Mouse (Mus musculus): ENCODE data around the gene Zfp683. TPM values are rescaled to one million over a fixed set of nuclear protein-coding genes. Genes with fewer than 3 reads are reported as not detected.

Zfp683 gene
- polyA plus RNA-seq, 1 experiment from 2014 or later = not detected

- Histone ChIP-seq H3K4me2 (ENCODE audit: low read depth, low read length) (no peak overlapping the region), H3K36me3 (ENCODE audit: control insufficient read depth, insufficient read depth, low read length) (no peaks in the 10 kb centered on the region), H3K9ac (replicated peaks; ENCODE audit: low read depth, low read length) (no peak overlapping the region), H3K27me3 (ENCODE audit: control insufficient read depth, insufficient read depth, low read length) (no peaks in the 10 kb centered on the region), H3K4me1 (ENCODE audit: control insufficient read depth, insufficient read depth, low read length) (no peaks in the 10 kb centered on the region), H3K27ac (ENCODE audit: low read depth, low read length) (no peak overlapping the region), H3K9me3 (ENCODE audit: control insufficient read depth, low read length) (no peaks in the 10 kb centered on the region), H3K4me3 (ENCODE audit: low read depth, low read length) (no peak overlapping the region)
- 77% methylated on average over 6 of the region's 6 CpGs for WGBS
- no peak for ATAC-seq (ENCODE audit: low read depth)
Observed at GRCm38 (mm10) chr4:134092382-134093288, 39.0 kb downstream of the Zfp683 start.

- Histone ChIP-seq H3K9ac (replicated peaks; ENCODE audit: low read depth, low read length) (no peak overlapping the region), H3K36me3 (ENCODE audit: control insufficient read depth, insufficient read depth, low read length) (no peaks in the 10 kb centered on the region), H3K27me3 (ENCODE audit: control insufficient read depth, insufficient read depth, low read length) (no peaks in the 10 kb centered on the region), H3K4me3 (ENCODE audit: low read depth, low read length) (no peak overlapping the region), H3K4me2 (ENCODE audit: low read depth, low read length) (no peak overlapping the region), H3K4me1 (ENCODE audit: control insufficient read depth, insufficient read depth, low read length) (no peaks in the 10 kb centered on the region), H3K27ac (ENCODE audit: low read depth, low read length) (no peak overlapping the region), H3K9me3 (ENCODE audit: control insufficient read depth, low read length) (no peaks in the 10 kb centered on the region)
- WGBS = 88% methylated on average over 7 of the region's 7 CpGs
- no peak for ATAC-seq (ENCODE audit: low read depth)
Observed at GRCm38 (mm10) chr4:134094004-134094564, 40.4 kb downstream of the Zfp683 start.

GRCm38 (mm10) chr4:134094923-134095547, 41.4 kb downstream of the Zfp683 start, which contains the start of gene Cd52:
Cd52 (minus strand) TSS chr4:134095082.
- Histone ChIP-seq H3K9ac (replicated peaks; ENCODE audit: low read depth, low read length) (no peak within 1 kb of the TSS), H3K4me2 (ENCODE audit: low read depth, low read length) (no peak within 1 kb of the TSS), H3K4me3 (ENCODE audit: low read depth, low read length) (no peak within 1 kb of the TSS), H3K4me1 (ENCODE audit: control insufficient read depth, insufficient read depth, low read length) (no peaks in the 10 kb centered on the region), H3K27me3 (ENCODE audit: control insufficient read depth, insufficient read depth, low read length) (no peaks in the 10 kb centered on the region), H3K9me3 (ENCODE audit: control insufficient read depth, low read length) (no peaks in the 10 kb centered on the region), H3K36me3 (ENCODE audit: control insufficient read depth, insufficient read depth, low read length) (no peaks in the 10 kb centered on the region), H3K27ac (ENCODE audit: low read depth, low read length) (no peak within 1 kb of the TSS)
- ATAC-seq (ENCODE audit: low read depth) = no peak
- 47% methylated on average over 3 of the region's 3 CpGs for WGBS

GRCm38 (mm10) chr4:134096120-134096519, 42.5 kb downstream of the Zfp683 start:
- WGBS = 84% methylated on average over 3 of the region's 3 CpGs
- Histone ChIP-seq H3K4me2 (ENCODE audit: low read depth, low read length) (no peak overlapping the region), H3K9ac (replicated peaks; ENCODE audit: low read depth, low read length) (no peak overlapping the region)

GRCm38 (mm10) chr4:134097015-134097608, 43.5 kb downstream of the Zfp683 start:
- Histone ChIP-seq H3K27ac (ENCODE audit: low read depth, low read length) (no peak overlapping the region), H3K36me3 (ENCODE audit: control insufficient read depth, insufficient read depth, low read length) (no peaks in the 10 kb centered on the region), H3K4me1 (ENCODE audit: control insufficient read depth, insufficient read depth, low read length) (no peaks in the 10 kb centered on the region), H3K9me3 (ENCODE audit: control insufficient read depth, low read length) (no peaks in the 10 kb centered on the region), H3K4me3 (ENCODE audit: low read depth, low read length) (no peak overlapping the region), H3K27me3 (ENCODE audit: control insufficient read depth, insufficient read depth, low read length) (no peaks in the 10 kb centered on the region), H3K9ac (replicated peaks; ENCODE audit: low read depth, low read length) (no peak overlapping the region), H3K4me2 (ENCODE audit: low read depth, low read length) (no peak overlapping the region)
- ATAC-seq (ENCODE audit: low read depth) = no peak
- whole genome bisulfite sequencing = 85% methylated on average over 5 of the region's 5 CpGs

More at GRCm38 (mm10) chr4:134096120-134096519, 42.5 kb downstream of the Zfp683 start:
- Histone ChIP-seq H3K27ac (ENCODE audit: low read depth, low read length) (no peak overlapping the region), H3K27me3 (ENCODE audit: control insufficient read depth, insufficient read depth, low read length) (no peaks in the 10 kb centered on the region), H3K4me1 (ENCODE audit: control insufficient read depth, insufficient read depth, low read length) (no peaks in the 10 kb centered on the region), H3K9me3 (ENCODE audit: control insufficient read depth, low read length) (no peaks in the 10 kb centered on the region), H3K4me3 (ENCODE audit: low read depth, low read length) (no peak overlapping the region), H3K36me3 (ENCODE audit: control insufficient read depth, insufficient read depth, low read length) (no peaks in the 10 kb centered on the region)
- ATAC-seq (ENCODE audit: low read depth) = no peak

GRCm38 (mm10) chr4:134098628-134099027, 45.0 kb downstream of the Zfp683 start:
- ATAC-seq (ENCODE audit: low read depth) = no peak
- no peak overlapping the region for H3K9ac ChIP-seq (replicated peaks; ENCODE audit: low read depth, low read length)
- H3K27me3 ChIP-seq (ENCODE audit: control insufficient read depth, insufficient read depth, low read length) = no peaks in the 10 kb centered on the region
- no peak overlapping the region for H3K4me3 ChIP-seq (ENCODE audit: low read depth, low read length)
- no peaks in the 10 kb centered on the region for H3K4me1 ChIP-seq (ENCODE audit: control insufficient read depth, insufficient read depth, low read length)
- no peak overlapping the region for H3K27ac ChIP-seq (ENCODE audit: low read depth, low read length)
- no peaks in the 10 kb centered on the region for H3K36me3 ChIP-seq (ENCODE audit: control insufficient read depth, insufficient read depth, low read length)
- WGBS = 81% methylated on average over 8 of the region's 8 CpGs
- H3K4me2 ChIP-seq (ENCODE audit: low read depth, low read length) = no peak overlapping the region
- H3K9me3 ChIP-seq (ENCODE audit: control insufficient read depth, low read length) = no peaks in the 10 kb centered on the region

- 77% methylated on average over 4 of the region's 4 CpGs for WGBS
- H3K4me2 ChIP-seq (ENCODE audit: low read depth, low read length) = no peak overlapping the region
- no peak overlapping the region for H3K9ac ChIP-seq (replicated peaks; ENCODE audit: low read depth, low read length)
- H3K9me3 ChIP-seq (ENCODE audit: control insufficient read depth, low read length) = no peaks in the 10 kb centered on the region
- H3K4me3 ChIP-seq (ENCODE audit: low read depth, low read length) = no peak overlapping the region
- H3K27me3 ChIP-seq (ENCODE audit: control insufficient read depth, insufficient read depth, low read length) = no peaks in the 10 kb centered on the region
- H3K27ac ChIP-seq (ENCODE audit: low read depth, low read length) = no peak overlapping the region
- no peaks in the 10 kb centered on the region for H3K4me1 ChIP-seq (ENCODE audit: control insufficient read depth, insufficient read depth, low read length)
- H3K36me3 ChIP-seq (ENCODE audit: control insufficient read depth, insufficient read depth, low read length) = no peaks in the 10 kb centered on the region
- ATAC-seq (ENCODE audit: low read depth) = no peak
Observed at GRCm38 (mm10) chr4:134100245-134100644, 46.6 kb downstream of the Zfp683 start.

- no peaks in the 10 kb centered on the region for H3K4me1 ChIP-seq (ENCODE audit: control insufficient read depth, insufficient read depth, low read length)
- H3K27ac ChIP-seq (ENCODE audit: low read depth, low read length) = no peak within 1 kb of the TSS
- H3K27me3 ChIP-seq (ENCODE audit: control insufficient read depth, insufficient read depth, low read length) = no peaks in the 10 kb centered on the region
- no peaks in the 10 kb centered on the region for H3K36me3 ChIP-seq (ENCODE audit: control insufficient read depth, insufficient read depth, low read length)
- no peaks in the 10 kb centered on the region for H3K9me3 ChIP-seq (ENCODE audit: control insufficient read depth, low read length)
- ATAC-seq (ENCODE audit: low read depth) = peak; percentile 98
- peak within 1 kb of the TSS; percentile 51 for H3K4me2 ChIP-seq (ENCODE audit: low read depth, low read length)
- H3K4me3 ChIP-seq (ENCODE audit: low read depth, low read length) = peak within 1 kb of the TSS; percentile 63
- peak within 1 kb of the TSS; percentile 54 for H3K9ac ChIP-seq (replicated peaks; ENCODE audit: low read depth, low read length)
- WGBS = 19% methylated on average over 32 of the region's 34 CpGs
Observed at GRCm38 (mm10) chr4:134101979-134102741, 48.5 kb downstream of the Zfp683 start, which contains the start of gene Ubxn11. Ubxn11 (plus strand) TSS chr4:134102570.

Measured in neural tube, embryonic 14.5 days (tissue).